8 mouse cellular contexts compared by ENCODE assay signal in the genomic region with DNA sequence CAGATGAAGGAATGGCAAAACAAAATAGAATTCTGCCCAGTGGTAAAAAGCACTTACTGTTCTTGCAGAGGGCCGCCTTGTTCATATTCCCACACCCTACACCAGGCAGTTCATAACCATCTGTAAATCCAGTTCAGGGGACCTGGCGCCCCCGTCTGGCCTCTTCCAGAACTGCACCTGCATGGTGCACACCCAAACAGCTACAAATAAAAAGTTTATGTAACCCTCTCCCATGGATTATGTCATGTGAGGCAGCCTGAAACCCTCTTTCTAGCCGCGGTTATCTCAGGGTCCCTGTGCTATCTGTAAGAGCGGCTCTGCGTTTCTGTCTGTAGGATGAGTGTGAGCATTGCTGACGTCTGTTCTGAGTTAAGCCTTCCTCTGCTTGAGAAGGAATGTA. TPM values are rescaled to one million over a fixed set of nuclear protein-coding genes. Genes with fewer than 3 reads are reported as not detected.
DNase-seq lines count a peak whose midpoint lies in the region; ATAC-seq lines count a peak whose summit lies in the region.

No protein-coding gene starts in this region.

- H3K27ac ChIP-seq in heart, embryonic 11.5 days (ENCODE audit: low read depth, low read length): no peak overlapping the region

- H3K36me3 ChIP-seq in heart, embryonic 11.5 days (ENCODE audit: control insufficient read depth, insufficient read depth, low read length): no peaks in the 10 kb centered on the region

- H3K9ac ChIP-seq in heart, embryonic 11.5 days (ENCODE audit: low read depth, low read length): no peak overlapping the region

- no peak overlapping the region for H3K4me3 ChIP-seq in heart, embryonic 11.5 days (ENCODE audit: low read depth, low read length)

- 18% methylated on average over 8 of the region's 8 CpGs for WGBS in heart, embryonic 11.5 days (ENCODE audit: insufficient replicate concordance)

- no peaks in the 10 kb centered on the region for H3K9me3 ChIP-seq in heart, embryonic 11.5 days (replicated peaks; ENCODE audit: control insufficient read depth, low read length)

- peak; percentile 35 to 72 for DNase-seq in heart, adult 18-20 months
- DNase-seq in A20 (ENCODE audit: low read depth, low spot score): peak; percentile 71
- peak; percentile 92 to 96 for DNase-seq in adrenal gland, adult (ENCODE audit: inconsistent age in 2 of 2, low spot score in 1 of 2)
- peak; percentile 39 for DNase-seq in forelimb bud, embryonic 11.5 days (ENCODE audit: low read depth, low spot score)
- peak; percentile 70 for DNase-seq in layer of hippocampus, adult 9-11 months

- no peak overlapping the region for H3K4me2 ChIP-seq in heart, embryonic 11.5 days

- no peaks in the 10 kb centered on the region for H3K27me3 ChIP-seq in heart, embryonic 11.5 days (ENCODE audit: control insufficient read depth, insufficient read depth, low read length)

- H3K4me1 ChIP-seq in heart, embryonic 11.5 days (ENCODE audit: control insufficient read depth, insufficient read depth, low read length): no peaks in the 10 kb centered on the region

- ATAC-seq in heart, embryonic 11.5 days (replicated peaks; ENCODE audit: insufficient number of reproducible peaks, low FRiP score, low TSS enrichment): no peak
- peak; percentile 84 for ATAC-seq in megakaryocyte progenitor cell, adult 5-6 weeks (replicated peaks; ENCODE audit: poor library complexity)
- ATAC-seq in frontal cortex, adult (ENCODE audit: low TSS enrichment): no peak; the same call in 1 of the 2 replicates

RNA-seq across cellular contexts. Expression of a gene that starts 7.6 kb away (rescaled TPM):
- total RNA-seq in heart, adult 18-20 months (2021): 10 to 100 TPM; 26.6 to 34.7 TPM
- 57.1 and 67.0 TPM in 2 replicates for polyA plus RNA-seq in heart, embryonic 11.5 days (2014; fragmentation: Nextera tagmentation; extraction: Ambion mirVana)
- total RNA-seq in megakaryocyte progenitor cell, adult 5-6 weeks (2015): 58.9 and 60.4 TPM in 2 replicates
- 52.3 and 59.6 TPM in 2 replicates for total RNA-seq in megakaryocyte progenitor cell, adult 5-6 weeks (2017)

RNA-seq across cellular contexts. Expression of a gene that starts 40.6 kb away (rescaled TPM):
- under 1 TPM in 1 of 2 experiments, not detected in 1; 0.23 TPM for total RNA-seq in heart, adult 18-20 months (2021)
- polyA plus RNA-seq in heart, embryonic 11.5 days (2014; fragmentation: Nextera tagmentation; extraction: Ambion mirVana): 0.42 TPM in 1 of 2 replicates, not detected in the other
- total RNA-seq in megakaryocyte progenitor cell, adult 5-6 weeks (2015): not detected in 2 replicates
- total RNA-seq in megakaryocyte progenitor cell, adult 5-6 weeks (2017): 0.91 and 1.3 TPM in 2 replicates

RNA-seq across cellular contexts. Expression of a gene that starts 41.5 kb away (rescaled TPM):
- total RNA-seq in heart, adult 18-20 months (2021): 1,000 to 10,000 TPM; 1,625 to 1,638 TPM
- polyA plus RNA-seq in heart, embryonic 11.5 days (2014; fragmentation: Nextera tagmentation; extraction: Ambion mirVana): 833 and 922 TPM in 2 replicates
- 172 and 201 TPM in 2 replicates for total RNA-seq in megakaryocyte progenitor cell, adult 5-6 weeks (2015)
- 204 and 293 TPM in 2 replicates for total RNA-seq in megakaryocyte progenitor cell, adult 5-6 weeks (2017)

Comparison
In these comparisons a context has a peak if more than half of its experiments do, and no peak if none do; other contexts are left out.
1. DNase-seq: peak in every context shown above with its lines; median percentile 94 in adrenal gland, adult; 71 in A20; 70 in layer of hippocampus, adult 9-11 months; 54 in heart, adult 18-20 months; 39 in forelimb bud, embryonic 11.5 days.
2. RNA of a gene that starts 41.5 kb away (total RNA-seq): 1,625 to 1,638 TPM in heart, adult 18-20 months; 172 to 293 TPM in megakaryocyte progenitor cell, adult 5-6 weeks; every median in the first group is over 4 times any median in the second.